Mouse (Mus musculus): Measurements from ENCODE around the gene Gm28036. TPM values are rescaled to one million over a fixed set of nuclear protein-coding genes. Genes with fewer than 3 reads are reported as not detected.

Gene Gm28036
- polyA plus RNA-seq, 1 experiment from 2014 or later = 16.2 TPM

DNA sequence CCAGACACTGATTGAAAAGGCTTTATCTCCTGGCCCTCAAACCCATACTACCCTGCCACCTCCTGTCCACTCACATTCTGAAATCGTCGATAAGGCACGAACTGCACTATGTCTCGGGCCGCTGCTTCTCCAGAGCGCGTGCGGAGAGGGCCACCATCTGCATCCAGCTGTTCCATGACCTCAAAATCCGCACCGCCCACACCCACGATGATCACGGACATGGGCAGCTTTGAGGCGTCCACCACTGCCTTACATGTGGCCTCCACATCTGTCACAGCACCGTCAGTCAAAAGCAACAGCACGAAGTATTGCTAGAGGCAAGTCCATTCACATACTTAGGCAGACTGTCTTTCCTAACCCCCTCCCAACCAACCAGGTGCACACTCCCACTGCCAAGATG is 53.2 kb downstream of the Gm28036 start:
- no peak overlapping the region for H3K4me3 ChIP-seq (ENCODE audit: low read depth, low read length)
- peaks cover 97% of the 10 kb centered on the region for H3K36me3 ChIP-seq (ENCODE audit: control insufficient read depth, insufficient read depth, low read length)
- H3K27me3 ChIP-seq (replicated peaks; ENCODE audit: control insufficient read depth, insufficient read depth, low read length) = no peaks in the 10 kb centered on the region
- no peaks in the 10 kb centered on the region for H3K9me3 ChIP-seq (replicated peaks; ENCODE audit: control insufficient read depth, low read length)
- no peak overlapping the region for H3K27ac ChIP-seq (ENCODE audit: low read depth, low read length)
- H3K4me1 ChIP-seq (ENCODE audit: control insufficient read depth, insufficient read depth, low read length) = no peaks in the 10 kb centered on the region
- 95% methylated on average over 15 of the region's 15 CpGs for WGBS
- DNase-seq (ENCODE audit: low spot score) = no peak
- ATAC-seq = no peak
- no peak overlapping the region for H3K4me2 ChIP-seq (ENCODE audit: low read length)
- H3K9ac ChIP-seq (ENCODE audit: low read length) = no peak overlapping the region

DNA sequence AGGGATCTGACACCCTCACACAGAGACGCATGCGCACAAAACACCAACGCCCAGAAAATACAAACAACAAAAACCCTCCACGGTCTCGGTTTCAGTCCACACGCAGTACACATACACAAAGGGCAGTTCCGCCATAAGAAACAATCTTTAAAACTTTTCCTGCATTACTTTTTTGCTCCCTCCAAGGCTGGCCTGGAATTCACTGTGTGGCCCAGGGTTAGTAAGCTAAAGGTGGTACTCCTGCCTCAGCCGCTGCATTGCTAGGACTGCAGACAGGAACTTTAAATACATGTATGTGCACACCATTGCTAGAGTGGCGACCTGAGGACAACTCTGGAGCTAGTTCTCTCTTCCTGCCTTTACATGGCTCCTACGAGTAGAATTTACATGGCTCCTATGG is 55.7 kb downstream of the Gm28036 start:
- H3K36me3 ChIP-seq (ENCODE audit: control insufficient read depth, insufficient read depth, low read length) = peaks cover 84% of the 10 kb centered on the region

DNA sequence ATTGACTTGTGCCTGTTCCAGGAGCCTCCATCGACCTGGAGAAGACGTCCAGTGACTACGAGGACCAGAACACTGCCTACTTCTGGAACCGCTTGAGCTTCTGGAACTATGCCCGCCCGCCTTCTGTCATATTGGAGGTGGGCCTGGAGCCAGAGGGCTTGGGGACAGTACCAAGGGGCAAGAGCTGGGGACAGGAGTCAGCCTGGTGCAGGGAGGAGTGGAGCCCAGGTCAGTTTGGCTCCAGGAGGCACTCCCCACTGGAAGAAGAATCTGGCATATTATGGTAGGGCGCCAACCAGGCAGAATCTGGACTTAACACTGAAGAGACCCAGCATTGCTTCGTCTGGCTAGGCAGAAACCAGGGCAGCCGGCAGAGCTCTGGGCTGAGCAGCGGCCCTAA is 59.0 kb downstream of the Gm28036 start:
- Histone ChIP-seq H3K4me3 (ENCODE audit: low read depth, low read length) (no peak overlapping the region), H3K4me2 (ENCODE audit: low read length) (no peak overlapping the region), H3K36me3 (ENCODE audit: control insufficient read depth, insufficient read depth, low read length) (peaks cover 50% of the 10 kb centered on the region), H3K4me1 (ENCODE audit: control insufficient read depth, insufficient read depth, low read length) (peaks cover 7% of the 10 kb centered on the region), H3K9ac (ENCODE audit: low read length) (no peak overlapping the region), H3K27ac (ENCODE audit: low read depth, low read length) (no peak overlapping the region), H3K9me3 (replicated peaks; ENCODE audit: control insufficient read depth, low read length) (no peaks in the 10 kb centered on the region), H3K27me3 (replicated peaks; ENCODE audit: control insufficient read depth, insufficient read depth, low read length) (no peaks in the 10 kb centered on the region)
- DNase-seq (ENCODE audit: low spot score) = no peak
- ATAC-seq = no peak
- WGBS = 88% methylated on average over 10 of the region's 10 CpGs

More for the DNA sequence above, 55.7 kb downstream of the Gm28036 start:
- no peak for DNase-seq (ENCODE audit: low spot score)
- 94% methylated on average over 10 of the region's 10 CpGs for WGBS
- Histone ChIP-seq H3K9ac (ENCODE audit: low read length) (no peak overlapping the region), H3K4me2 (ENCODE audit: low read length) (no peak overlapping the region), H3K4me3 (ENCODE audit: low read depth, low read length) (no peak overlapping the region), H3K27me3 (replicated peaks; ENCODE audit: control insufficient read depth, insufficient read depth, low read length) (no peaks in the 10 kb centered on the region), H3K4me1 (ENCODE audit: control insufficient read depth, insufficient read depth, low read length) (peaks cover 2% of the 10 kb centered on the region), H3K9me3 (replicated peaks; ENCODE audit: control insufficient read depth, low read length) (no peaks in the 10 kb centered on the region), H3K27ac (ENCODE audit: low read depth, low read length) (no peak overlapping the region)
- ATAC-seq = no peak

- no peaks in the 10 kb centered on the region for H3K9me3 ChIP-seq (replicated peaks; ENCODE audit: control insufficient read depth, low read length)
- H3K9ac ChIP-seq (ENCODE audit: low read length) = peak overlapping the region; percentile 86
- H3K4me2 ChIP-seq (ENCODE audit: low read length) = peak overlapping the region; percentile 94
- no peak for DNase-seq (ENCODE audit: low spot score)
- WGBS = 40% methylated on average over 10 of the region's 10 CpGs
- H3K27me3 ChIP-seq (replicated peaks; ENCODE audit: control insufficient read depth, insufficient read depth, low read length) = no peaks in the 10 kb centered on the region
- peaks cover 7% of the 10 kb centered on the region for H3K4me1 ChIP-seq (ENCODE audit: control insufficient read depth, insufficient read depth, low read length)
- no peak overlapping the region for H3K27ac ChIP-seq (ENCODE audit: low read depth, low read length)
- peak overlapping the region; percentile 77 for H3K4me3 ChIP-seq (ENCODE audit: low read depth, low read length)
- peaks cover 32% of the 10 kb centered on the region for H3K36me3 ChIP-seq (ENCODE audit: control insufficient read depth, insufficient read depth, low read length)
- ATAC-seq = 0 out of 2 replicates have a peak, but pooled peaks have one; percentile 2
Observed at GRCm38 (mm10) chr2:156066126-156066525, 60.8 kb downstream of the Gm28036 start.

- Histone ChIP-seq H3K27me3 (replicated peaks; ENCODE audit: control insufficient read depth, insufficient read depth, low read length) (no peaks in the 10 kb centered on the region), H3K9ac (ENCODE audit: low read length) (peak within 1 kb of the TSS; percentile 86), H3K9me3 (replicated peaks; ENCODE audit: control insufficient read depth, low read length) (no peaks in the 10 kb centered on the region), H3K4me2 (ENCODE audit: low read length) (peak within 1 kb of the TSS; percentile 94), H3K4me3 (ENCODE audit: low read depth, low read length) (peak within 1 kb of the TSS; percentile 77), H3K27ac (ENCODE audit: low read depth, low read length) (peak within 1 kb of the TSS; percentile 76), H3K4me1 (ENCODE audit: control insufficient read depth, insufficient read depth, low read length) (peaks cover 7% of the 10 kb centered on the region), H3K36me3 (ENCODE audit: control insufficient read depth, insufficient read depth, low read length) (peaks cover 27% of the 10 kb centered on the region)
- under 1% methylated on average over 73 of the region's 81 CpGs for WGBS
- ATAC-seq = peak; percentile 89
- DNase-seq (ENCODE audit: low spot score) = peak; percentile 77
Observed at GRCm38 (mm10) chr2:156065099-156066041, 61.5 kb downstream of the Gm28036 start, which contains the start of gene Spag4. TSS of gene Spag4 (plus strand) at chr2:156065175.

GRCm38 (mm10) chr2:156052816-156053215 is 74.1 kb downstream of the Gm28036 start, which contains the start of gene Fer1l4:
TSS of gene Fer1l4 (minus strand) at chr2:156052947.
- no peak within 1 kb of the TSS for H3K27ac ChIP-seq (ENCODE audit: low read depth, low read length)
- H3K4me3 ChIP-seq (ENCODE audit: low read depth, low read length) = no peak within 1 kb of the TSS
- no peaks in the 10 kb centered on the region for H3K27me3 ChIP-seq (replicated peaks; ENCODE audit: control insufficient read depth, insufficient read depth, low read length)
- H3K4me1 ChIP-seq (ENCODE audit: control insufficient read depth, insufficient read depth, low read length) = no peaks in the 10 kb centered on the region
- H3K36me3 ChIP-seq (ENCODE audit: control insufficient read depth, insufficient read depth, low read length) = no peaks in the 10 kb centered on the region
- H3K9ac ChIP-seq (ENCODE audit: low read length) = no peak within 1 kb of the TSS
- no peak for ATAC-seq
- H3K9me3 ChIP-seq (replicated peaks; ENCODE audit: control insufficient read depth, low read length) = no peaks in the 10 kb centered on the region
- WGBS = 78% methylated on average over 9 of the region's 9 CpGs
- DNase-seq (ENCODE audit: low spot score) = no peak
- no peak within 1 kb of the TSS for H3K4me2 ChIP-seq (ENCODE audit: low read length)

- WGBS = 7% methylated on average over 19 of the region's 19 CpGs
- H3K4me3 ChIP-seq (ENCODE audit: low read depth, low read length) = no peak overlapping the region
- H3K36me3 ChIP-seq (ENCODE audit: control insufficient read depth, insufficient read depth, low read length) = no peaks in the 10 kb centered on the region
- DNase-seq (ENCODE audit: low spot score) (no peak), ATAC-seq (no peak)
- H3K9me3 ChIP-seq (replicated peaks; ENCODE audit: control insufficient read depth, low read length) = no peaks in the 10 kb centered on the region
- H3K27ac ChIP-seq (ENCODE audit: low read depth, low read length) = no peak overlapping the region
- no peak overlapping the region for H3K9ac ChIP-seq (ENCODE audit: low read length)
- no peaks in the 10 kb centered on the region for H3K4me1 ChIP-seq (ENCODE audit: control insufficient read depth, insufficient read depth, low read length)
- no peaks in the 10 kb centered on the region for H3K27me3 ChIP-seq (replicated peaks; ENCODE audit: control insufficient read depth, insufficient read depth, low read length)
- H3K4me2 ChIP-seq (ENCODE audit: low read length) = no peak overlapping the region; the same call in 1 of the 2 replicates
Observed at GRCm38 (mm10) chr2:156047929-156048328, 79.0 kb downstream of the Gm28036 start.

DNA sequence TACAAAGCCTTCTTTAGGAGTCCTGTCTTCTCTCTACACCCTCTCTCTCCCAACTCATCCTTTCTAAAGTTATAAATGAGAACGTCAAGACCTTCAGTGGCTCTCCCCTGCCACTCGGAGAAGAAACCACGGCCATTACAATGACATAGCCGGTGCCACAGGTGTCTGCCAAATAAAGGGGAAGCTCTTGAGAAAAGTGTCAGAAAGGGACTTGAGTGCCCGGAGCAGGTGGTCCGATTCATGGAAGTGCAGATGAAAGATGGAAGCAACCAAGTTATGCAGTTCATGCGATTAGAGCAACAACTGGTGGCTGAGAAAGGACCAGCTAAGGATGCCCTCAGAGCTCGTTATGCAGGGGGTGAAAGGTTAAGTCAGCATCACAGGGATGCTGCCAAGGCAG is 84.0 kb downstream of the Gm28036 start:
- WGBS = 80% methylated on average over 8 of the region's 8 CpGs
- Histone ChIP-seq H3K4me1 (ENCODE audit: control insufficient read depth, insufficient read depth, low read length) (no peaks in the 10 kb centered on the region), H3K4me3 (ENCODE audit: low read depth, low read length) (no peak overlapping the region), H3K36me3 (ENCODE audit: control insufficient read depth, insufficient read depth, low read length) (no peaks in the 10 kb centered on the region), H3K27me3 (replicated peaks; ENCODE audit: control insufficient read depth, insufficient read depth, low read length) (no peaks in the 10 kb centered on the region), H3K27ac (ENCODE audit: low read depth, low read length) (no peak overlapping the region), H3K9ac (ENCODE audit: low read length) (no peak overlapping the region), H3K9me3 (replicated peaks; ENCODE audit: control insufficient read depth, low read length) (no peaks in the 10 kb centered on the region), H3K4me2 (ENCODE audit: low read length) (no peak overlapping the region)
- no peak for DNase-seq (ENCODE audit: low spot score)
- no peak for ATAC-seq

- H3K36me3 ChIP-seq (ENCODE audit: control insufficient read depth, insufficient read depth, low read length) = no peaks in the 10 kb centered on the region
- H3K27me3 ChIP-seq (replicated peaks; ENCODE audit: control insufficient read depth, insufficient read depth, low read length) = no peaks in the 10 kb centered on the region
- H3K4me1 ChIP-seq (ENCODE audit: control insufficient read depth, insufficient read depth, low read length) = no peaks in the 10 kb centered on the region
- no peak for DNase-seq (ENCODE audit: low spot score)
- H3K9me3 ChIP-seq (replicated peaks; ENCODE audit: control insufficient read depth, low read length) = no peaks in the 10 kb centered on the region
- no peak overlapping the region for H3K27ac ChIP-seq (ENCODE audit: low read depth, low read length)
- no peak overlapping the region for H3K4me2 ChIP-seq (ENCODE audit: low read length)
- no peak overlapping the region for H3K9ac ChIP-seq (ENCODE audit: low read length)
- WGBS = 86% methylated on average over 3 of the region's 3 CpGs
- H3K4me3 ChIP-seq (ENCODE audit: low read depth, low read length) = no peak overlapping the region
- no peak for ATAC-seq
Observed at GRCm38 (mm10) chr2:156039390-156039789, 87.5 kb downstream of the Gm28036 start.
